Mouse (Mus musculus) kidney, adult 8-10 months (tissue): ENCODE data around the gene Best2.

ENCODE experiments used
- DNase-seq, 2 experiments: peaks; one replicate each; pipeline ENCODE4 v3.0.0; 2022

Best2 gene

GRCm38 (mm10) chr8:84981644-84982498, 32.5 kb downstream of the Best2 start:
- DNase-seq: peak; percentile 55 to 72

GRCm38 (mm10) chr8:84980622-84981358, 33.5 kb downstream of the Best2 start:
- peak; percentile 95 to 97 for DNase-seq

GRCm38 (mm10) chr8:84979599-84980421, 34.5 kb downstream of the Best2 start:
- DNase-seq: peak; percentile 96 to 97

DNA sequence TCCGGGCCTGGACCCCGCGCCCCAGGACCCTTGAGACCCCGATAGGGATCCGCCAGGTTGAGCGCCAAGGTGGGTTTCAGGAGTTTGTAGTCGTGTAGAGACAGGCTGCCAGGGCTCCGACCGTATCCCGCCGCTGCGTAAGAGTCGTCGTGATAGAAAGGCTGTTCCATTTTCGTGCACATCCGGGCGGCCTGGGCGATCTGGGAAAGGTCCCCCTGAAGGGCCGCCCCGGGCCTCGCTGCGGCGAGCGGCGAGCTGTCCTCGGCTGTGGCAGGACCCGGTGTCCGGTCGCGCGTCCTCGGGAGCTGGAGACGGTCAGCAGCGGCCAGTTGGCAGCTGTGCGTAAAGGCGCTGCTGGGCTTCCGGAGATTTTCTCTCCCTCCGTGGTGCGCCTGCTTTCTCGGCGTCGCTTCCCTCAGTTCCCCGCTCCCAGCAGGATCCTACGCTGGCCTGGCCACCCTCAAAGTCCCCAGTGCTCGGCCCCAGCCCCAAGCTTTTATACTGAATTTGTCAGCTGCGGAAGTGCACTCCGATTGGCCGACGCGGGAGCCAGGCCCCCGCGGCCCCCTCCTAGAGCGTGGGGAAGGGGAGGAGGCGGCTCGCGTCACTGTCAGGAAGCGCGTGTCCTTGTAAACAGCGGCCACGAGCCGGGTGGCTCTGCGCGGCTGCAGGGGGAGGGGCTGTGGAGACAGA, 35.9 kb downstream of the Best2 start, which contains the start of gene Junb:
TSS of gene Junb (minus strand) at position 471 of the 693 bp plus-strand sequence.
- peak; percentile 96 to 97 for DNase-seq

GRCm38 (mm10) chr8:84977435-84978247, 36.7 kb downstream of the Best2 start:
- peak; percentile 40 to 60 for DNase-seq

DNA sequence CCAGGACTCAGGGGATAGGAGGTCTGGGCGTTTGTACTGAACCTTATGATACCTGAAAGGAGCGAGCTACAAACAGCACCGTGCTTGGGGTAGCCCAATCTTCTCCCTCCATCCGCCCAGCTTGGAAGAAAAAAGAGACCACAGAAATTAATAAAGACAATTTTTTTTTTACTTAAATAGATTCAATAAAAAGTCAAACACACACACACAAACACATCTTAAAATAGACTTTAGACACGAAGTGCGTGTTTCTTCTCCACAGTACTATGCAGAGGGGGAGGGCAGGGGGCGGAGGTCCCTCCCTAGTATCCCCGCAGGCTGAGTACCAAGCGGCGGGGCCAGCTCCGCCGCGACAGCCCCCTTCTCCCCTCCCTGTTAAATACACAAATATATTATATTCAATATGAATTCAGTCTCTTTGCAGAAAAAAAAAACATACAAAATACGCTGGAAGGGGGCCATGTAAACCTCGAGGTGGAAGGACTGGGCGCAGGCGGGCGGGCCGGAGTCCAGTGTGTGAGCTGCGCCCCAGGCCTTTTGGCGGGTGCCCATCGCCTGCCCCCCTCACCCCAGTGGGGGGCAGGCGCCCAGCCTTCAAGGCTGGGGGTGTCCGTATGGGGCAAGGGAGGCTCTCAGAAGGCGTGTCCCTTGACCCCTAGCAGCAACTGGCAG, 37.4 kb downstream of the Best2 start:
- peak in 1 of 2 experiments; percentile 61 for DNase-seq

GRCm38 (mm10) chr8:84976031-84976762, 38.1 kb downstream of the Best2 start:
- DNase-seq: peak; percentile 95 to 97

DNA sequence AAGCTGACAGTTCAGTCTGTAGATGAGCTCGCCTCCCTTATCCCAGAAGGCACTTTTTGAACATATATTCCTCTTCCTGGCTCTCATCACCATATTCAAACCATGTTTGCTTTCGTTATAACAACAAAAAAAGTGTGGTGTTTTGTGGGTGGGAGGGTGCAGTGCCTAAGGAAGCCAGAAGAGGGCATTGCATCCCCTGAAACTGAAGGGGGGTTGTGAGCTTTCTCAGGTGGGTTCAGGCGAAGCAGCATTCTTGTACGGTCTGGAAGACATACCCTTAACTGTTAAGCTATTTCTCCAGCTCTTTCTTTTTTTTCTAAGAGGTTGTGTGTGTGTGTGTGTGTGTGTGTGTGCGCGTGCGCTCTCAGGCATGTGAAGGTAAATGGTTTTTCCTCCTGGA, 38.9 kb downstream of the Best2 start:
- peak; percentile 61 to 73 for DNase-seq

GRCm38 (mm10) chr8:84974543-84975142, 39.7 kb downstream of the Best2 start:
- DNase-seq: no peak

GRCm38 (mm10) chr8:84973803-84974542, 40.4 kb downstream of the Best2 start:
- DNase-seq: peak; percentile 64 to 72

DNA sequence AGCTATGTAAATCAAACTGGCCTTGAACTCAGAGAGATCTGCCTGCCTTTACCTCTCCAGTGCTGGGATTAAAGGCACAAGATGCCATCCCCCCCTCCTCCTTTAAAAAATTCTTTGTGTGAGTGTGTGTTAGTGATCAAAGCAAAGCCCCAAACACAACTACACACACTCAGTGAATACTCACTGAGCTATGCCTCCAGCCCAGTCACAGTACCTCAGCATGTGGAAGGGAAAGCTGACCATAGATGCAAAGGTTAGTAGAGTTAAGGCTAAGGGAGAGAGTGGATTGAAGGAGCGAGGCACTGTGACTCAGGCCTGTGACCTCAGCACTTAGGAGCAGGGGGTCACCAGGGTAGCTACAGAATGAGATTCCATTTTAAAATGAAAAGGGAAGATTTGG, 41.3 kb downstream of the Best2 start:
- DNase-seq: no peak

DNA sequence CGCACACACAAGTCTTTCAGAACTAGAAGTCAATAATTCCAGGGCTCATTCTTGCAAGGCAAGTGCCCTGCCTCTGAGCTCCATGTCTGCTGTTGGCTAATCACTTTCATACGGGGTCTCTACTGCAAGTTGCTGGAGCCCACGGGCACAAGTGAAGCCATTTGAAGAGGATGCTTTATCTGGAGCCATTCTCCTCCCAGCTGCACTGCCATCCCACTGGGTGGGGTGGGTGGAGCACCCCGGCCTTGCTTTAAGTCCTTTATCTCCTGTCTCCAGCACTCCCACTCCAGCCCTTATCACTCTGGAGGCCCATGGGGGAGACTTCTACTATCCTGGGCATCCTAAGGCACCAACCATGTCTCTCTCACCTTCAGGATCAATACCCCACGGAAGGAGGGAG, 43.4 kb downstream of the Best2 start:
- no peak for DNase-seq

- no peak for DNase-seq
Observed at GRCm38 (mm10) chr8:84970135-84970790, 44.1 kb downstream of the Best2 start.

GRCm38 (mm10) chr8:84969241-84970134, 44.8 kb downstream of the Best2 start, which contains the start of the genes Gm49661, Prdx2 and Rnaseh2a:
Gene Gm49661 (minus strand): TSS chr8:84969433.
Gene Prdx2 (plus strand): TSS chr8:84969587.
Gene Rnaseh2a (minus strand): TSS chr8:84969767.
- peak; percentile 63 to 75 for DNase-seq

DNA sequence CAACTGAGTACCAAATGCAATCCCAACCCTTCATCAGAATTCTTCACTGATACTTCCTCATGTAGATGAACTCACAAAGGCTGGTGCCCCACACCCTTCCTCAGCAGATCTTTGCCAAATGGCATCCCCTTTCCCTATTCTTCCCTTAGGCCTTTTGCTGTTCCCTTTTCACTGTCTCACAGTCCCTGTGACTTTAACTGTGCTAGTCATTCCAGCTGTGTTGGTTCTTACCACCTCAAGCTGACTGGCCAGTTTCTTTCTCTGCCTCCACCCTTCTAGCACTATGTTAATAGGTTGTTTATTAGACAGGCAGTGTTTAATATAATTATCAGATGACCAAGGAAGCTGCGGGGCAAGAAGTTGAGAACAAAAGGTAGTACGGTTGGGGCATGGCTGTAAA, 45.7 kb downstream of the Best2 start:
- DNase-seq: peak in 1 of 2 experiments; percentile 38

DNA sequence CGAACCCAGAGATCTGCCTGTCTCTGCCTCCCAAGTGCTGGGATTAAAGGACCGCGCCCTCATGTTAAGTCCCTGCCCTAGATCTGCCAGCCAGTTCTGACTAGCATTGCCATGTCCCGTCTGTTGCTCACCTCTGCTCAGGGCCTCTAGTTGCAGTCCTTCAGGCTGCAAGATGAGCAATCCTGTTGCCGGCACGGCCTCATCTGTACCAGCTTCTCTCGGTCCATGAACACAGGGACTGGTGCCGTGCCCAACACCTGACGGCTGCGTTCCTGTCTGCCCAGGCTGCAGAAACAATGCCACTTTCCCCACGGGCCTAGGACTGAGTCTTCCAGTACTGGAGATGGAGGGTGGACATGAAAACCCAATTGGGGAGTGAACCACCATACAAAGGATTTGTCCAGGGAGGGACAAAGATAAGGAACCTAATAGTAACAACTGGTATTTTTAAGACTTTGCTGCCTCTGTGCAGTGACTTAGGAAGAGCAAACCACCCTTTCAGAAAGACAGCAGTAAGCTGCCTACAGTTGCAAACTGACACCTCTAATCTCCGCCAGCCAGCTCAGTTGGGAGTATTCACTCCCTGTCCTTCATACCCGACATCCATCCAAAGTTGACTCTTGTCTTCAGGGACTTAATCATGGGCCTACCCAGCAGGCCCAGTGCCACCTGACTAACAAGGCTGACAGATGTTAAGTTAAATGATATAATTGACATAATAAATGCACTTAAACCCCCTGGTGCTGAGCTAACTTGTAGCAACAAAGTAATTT, 46.6 kb downstream of the Best2 start:
- no peak for DNase-seq
